Mouse (Mus musculus) hindbrain, postnatal 0 days (tissue): ENCODE measurements around the gene Csk. TPM values are rescaled to one million over a fixed set of nuclear protein-coding genes. Genes with fewer than 3 reads are reported as not detected.

Source experiments
- ATAC-seq: fragments of 200-750 bp; cut with Nextera tagmentation; 2 replicates; pipeline ENCODE4 v1.8.0; 2017; ENCODE audit warnings: mild to moderate bottlenecking, moderate TSS enrichment, moderate library complexity
- DNase-seq: peaks from one replicate; pipeline ENCODE4 v3.0.0-alpha.2; 2015; ENCODE audit warnings: low spot score
- H3K27ac ChIP-seq: fragments of 300-500 bp; sonication (generic); 2 replicates; pipeline ENCODE4 v1.5.1; 2014; ENCODE audit warnings: mild to moderate bottlenecking
- H3K27me3 ChIP-seq: fragments of 300-500 bp; sonication (generic); 2 replicates; pipeline ENCODE4 v1.6.1; 2014; ENCODE audit warnings: low read length, mixed read lengths; ENCODE audit not compliant: insufficient read depth
- H3K36me3 ChIP-seq: fragments of 300-500 bp; sonication (generic); 2 replicates; pipeline ENCODE4 v1.6.1; 2014; ENCODE audit warnings: low read length, mixed read lengths; ENCODE audit not compliant: insufficient read depth
- H3K4me1 ChIP-seq: fragments of 300-500 bp; sonication (generic); 2 replicates; pipeline ENCODE4 v1.6.1; 2014; ENCODE audit warnings: antibody characterized with exemption, low read length, mixed read lengths; ENCODE audit not compliant: insufficient read depth
- H3K4me2 ChIP-seq: fragments of 300-500 bp; sonication (generic); 2 replicates; pipeline ENCODE4 v1.6.1; 2014; ENCODE audit warnings: low read depth, mild to moderate bottlenecking, low read length, moderate library complexity, mixed read lengths
- H3K4me3 ChIP-seq: fragments of 300-500 bp; sonication (generic); 2 replicates; pipeline ENCODE4 v1.5.1; 2014; ENCODE audit warnings: low read length
- H3K9ac ChIP-seq: fragments of 300-500 bp; sonication (generic); replicated peaks from 2 replicates; pipeline ENCODE4 v1.6.1; 2014; ENCODE audit warnings: mild to moderate bottlenecking, low read length, moderate library complexity, mixed read lengths
- H3K9me3 ChIP-seq: fragments of 300-500 bp; sonication (generic); 2 replicates; pipeline ENCODE4 v1.6.1; 2016; ENCODE audit warnings: low read length, mixed read lengths
- CTCF ChIP-seq: IDR thresholded peaks from 2 replicates; pipeline ENCODE4 v1.5.1; 2016; ENCODE audit warnings: antibody characterized with exemption, control low read depth, low read depth
- WGBS: fragments of 180-500 bp; shearing (Covaris S2); extraction: QIAGEN DNeasy Blood & Tissue Kit; methylation state at CpG from one replicate; pipeline ENCODE4 v1.1.7; 2014; 5-methylcytosine and 5-hydroxymethylcytosine counted together
- polyA plus RNA-seq: library from polyadenylated mRNA; unstranded; fragments of >200 nt; fragmentation: Nextera tagmentation; extraction: Ambion mirVana; gene quantifications from 2 replicates; pipeline ENCODE4 v1.2.1, GENCODE M21; 2015
- total RNA-seq: library from RNA; depleted of rRNA; stranded (reverse); fragments of >200 nt; gene quantifications from 2 replicates; pipeline ENCODE4 v1.2.3, GENCODE M21; 2014

Csk gene
- total and polyA plus RNA-seq, 2 experiments from 2014 or later = 44.4 to 129 TPM

GRCm38 (mm10) chr9:57644944-57645893, 8.2 kb downstream of the Csk start:
- peak overlapping the region; percentile 95 for H3K4me3 ChIP-seq
- 0 out of 2 replicates have a peak, but pooled peaks cover 4% of the 10 kb centered on the region for H3K36me3 ChIP-seq
- H3K4me2 ChIP-seq = peak overlapping the region; percentile 95
- peaks cover 26% of the 10 kb centered on the region for H3K4me1 ChIP-seq
- peak overlapping the region; percentile 89 for H3K27ac ChIP-seq
- under 1% methylated on average over 48 of the region's 85 CpGs for WGBS
- no peaks in the 10 kb centered on the region for H3K9me3 ChIP-seq
- peak overlapping the region; percentile 98 for H3K9ac ChIP-seq
- peak; percentile 94 for DNase-seq
- peak; percentile 75 for TF ChIP-seq CTCF
- ATAC-seq = peak; percentile 86
- H3K27me3 ChIP-seq = no peaks in the 10 kb centered on the region

- Histone ChIP-seq H3K36me3 (0 out of 2 replicates have a peak, but pooled peaks cover 4% of the 10 kb centered on the region), H3K27me3 (no peaks in the 10 kb centered on the region), H3K27ac (peak overlapping the region; percentile 89), H3K4me3 (peak overlapping the region; percentile 95), H3K9ac (peak overlapping the region; percentile 98), H3K4me2 (peak overlapping the region; percentile 95), H3K9me3 (no peaks in the 10 kb centered on the region), H3K4me1 (peaks cover 33% of the 10 kb centered on the region)
- TF ChIP-seq CTCF = no peak
- under 1% methylated on average over 18 of the region's 18 CpGs for WGBS
- peak; percentile 43 for DNase-seq
- ATAC-seq = peak; percentile 30
Measured at GRCm38 (mm10) chr9:57644442-57644943, 8.9 kb downstream of the Csk start.

GRCm38 (mm10) chr9:57643856-57644180, 9.6 kb downstream of the Csk start:
- H3K4me1 ChIP-seq = peaks cover 40% of the 10 kb centered on the region
- no peaks in the 10 kb centered on the region for H3K27me3 ChIP-seq
- DNase-seq (no peak), ATAC-seq (no peak)
- H3K36me3 ChIP-seq = 0 out of 2 replicates have a peak, but pooled peaks cover 4% of the 10 kb centered on the region
- TF ChIP-seq CTCF = no peak
- no peaks in the 10 kb centered on the region for H3K9me3 ChIP-seq
- WGBS = 49% methylated on average over 7 of the region's 7 CpGs
- peak overlapping the region; percentile 98; the same call in 1 of the 2 replicates for H3K9ac ChIP-seq
- H3K27ac ChIP-seq = no peak overlapping the region
- H3K4me3 ChIP-seq = peak overlapping the region; percentile 95
- H3K4me2 ChIP-seq = peak overlapping the region; percentile 95

- WGBS = 61% methylated on average over 9 of the region's 9 CpGs
- peak overlapping the region; percentile 98; the same call in 1 of the 2 replicates for H3K9ac ChIP-seq
- peak overlapping the region; percentile 95 for H3K4me2 ChIP-seq
- ATAC-seq = no peak
- H3K27ac ChIP-seq = no peak overlapping the region
- H3K9me3 ChIP-seq = no peaks in the 10 kb centered on the region
- H3K4me1 ChIP-seq = peaks cover 45% of the 10 kb centered on the region
- no peak for TF ChIP-seq CTCF
- H3K4me3 ChIP-seq = peak overlapping the region; percentile 95
- no peak for DNase-seq
- 0 out of 2 replicates have a peak, but pooled peaks cover 4% of the 10 kb centered on the region for H3K36me3 ChIP-seq
- no peaks in the 10 kb centered on the region for H3K27me3 ChIP-seq
Measured at GRCm38 (mm10) chr9:57643169-57643855, 10.1 kb downstream of the Csk start.

GRCm38 (mm10) chr9:57641775-57642550, 11.5 kb downstream of the Csk start:
- TF ChIP-seq CTCF = no peak
- H3K4me3 ChIP-seq = no peak overlapping the region
- H3K27me3 ChIP-seq = no peaks in the 10 kb centered on the region
- H3K4me2 ChIP-seq = no peak overlapping the region
- no peak for DNase-seq
- H3K36me3 ChIP-seq = 0 out of 2 replicates have a peak, but pooled peaks cover 4% of the 10 kb centered on the region
- H3K27ac ChIP-seq = no peak overlapping the region
- peaks cover 58% of the 10 kb centered on the region for H3K4me1 ChIP-seq
- no peak overlapping the region; the same call in 1 of the 2 replicates for H3K9ac ChIP-seq
- ATAC-seq = no peak
- H3K9me3 ChIP-seq = no peaks in the 10 kb centered on the region
- WGBS = 76% methylated on average over 13 of the region's 13 CpGs

GRCm38 (mm10) chr9:57641022-57641421, 12.4 kb downstream of the Csk start:
- WGBS = 86% methylated on average over 1 of the region's 1 CpGs

More at GRCm38 (mm10) chr9:57641022-57641421, 12.4 kb downstream of the Csk start:
- H3K9ac ChIP-seq = 0 out of 2 replicates have a peak overlapping the region, but pooled peaks have one; percentile 10
- 0 out of 2 replicates have a peak, but pooled peaks cover 4% of the 10 kb centered on the region for H3K36me3 ChIP-seq
- H3K27ac ChIP-seq = no peak overlapping the region; the same call in 1 of the 2 replicates
- no peaks in the 10 kb centered on the region for H3K9me3 ChIP-seq
- H3K4me3 ChIP-seq = no peak overlapping the region
- no peak for ATAC-seq
- peaks cover 58% of the 10 kb centered on the region for H3K4me1 ChIP-seq
- no peak for TF ChIP-seq CTCF
- no peaks in the 10 kb centered on the region for H3K27me3 ChIP-seq
- peak overlapping the region; percentile 9; the same call in 1 of the 2 replicates for H3K4me2 ChIP-seq
- DNase-seq = no peak
